Mouse (Mus musculus): ENCODE results near the gene Fgf12. TPM values are rescaled to one million over a fixed set of nuclear protein-coding genes. Genes with fewer than 3 reads are reported as not detected.

Gene Fgf12
- polyA plus RNA-seq, 1 experiment from 2014 or later = 67.3 TPM

DNA sequence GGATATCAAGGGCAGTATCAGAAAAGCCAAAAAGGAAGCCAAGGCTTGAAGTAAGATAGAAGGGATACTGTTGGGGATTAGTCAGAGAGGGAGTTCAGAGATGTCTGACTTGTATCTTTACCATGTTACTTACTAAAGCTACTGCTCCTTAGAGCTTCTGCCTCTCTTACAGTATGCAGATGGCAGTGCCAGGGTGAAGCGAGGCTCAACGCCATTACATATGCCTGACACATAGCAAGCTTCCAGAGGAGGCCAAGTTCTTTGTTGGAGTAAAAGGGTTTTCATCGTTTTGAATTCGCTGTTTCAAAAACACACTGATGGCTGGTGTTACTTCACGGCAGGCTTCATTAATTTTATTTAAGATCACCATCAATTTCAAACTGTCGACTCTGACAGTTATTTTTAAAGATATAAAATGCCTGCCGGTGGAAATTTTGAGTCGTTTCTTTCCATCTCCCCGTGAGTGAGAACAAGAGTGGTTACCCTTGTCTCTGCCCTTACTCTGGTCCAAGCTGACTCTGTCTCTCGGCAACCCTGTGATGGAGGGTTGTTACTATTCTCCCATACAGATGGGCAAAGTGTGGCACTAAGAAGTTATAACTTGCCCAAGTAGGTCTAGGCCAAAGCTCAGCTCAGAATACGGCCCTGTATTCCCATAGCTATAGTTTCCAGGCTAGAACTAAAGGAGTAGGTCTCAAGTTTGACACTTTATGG is 121.9 kb downstream of the Fgf12 start:
- Histone ChIP-seq H3K27me3 (replicated peaks; ENCODE audit: control insufficient read depth, insufficient read depth, low read length) (no peaks in the 10 kb centered on the region), H3K4me3 (ENCODE audit: low read length) (no peak overlapping the region), H3K4me1 (ENCODE audit: control insufficient read depth, insufficient read depth, low read depth, low read length) (no peaks in the 10 kb centered on the region), H3K4me2 (ENCODE audit: low read length) (no peak overlapping the region), H3K9me3 (ENCODE audit: control insufficient read depth, low read length) (no peaks in the 10 kb centered on the region), H3K36me3 (ENCODE audit: control insufficient read depth, insufficient read depth, low read length) (no peaks in the 10 kb centered on the region), H3K9ac (ENCODE audit: low read depth, low read length) (no peak overlapping the region), H3K27ac (ENCODE audit: low read depth, low read length) (no peak overlapping the region)
- ATAC-seq = peak; percentile 83
- 63% methylated on average over 11 of the region's 11 CpGs for WGBS

DNA sequence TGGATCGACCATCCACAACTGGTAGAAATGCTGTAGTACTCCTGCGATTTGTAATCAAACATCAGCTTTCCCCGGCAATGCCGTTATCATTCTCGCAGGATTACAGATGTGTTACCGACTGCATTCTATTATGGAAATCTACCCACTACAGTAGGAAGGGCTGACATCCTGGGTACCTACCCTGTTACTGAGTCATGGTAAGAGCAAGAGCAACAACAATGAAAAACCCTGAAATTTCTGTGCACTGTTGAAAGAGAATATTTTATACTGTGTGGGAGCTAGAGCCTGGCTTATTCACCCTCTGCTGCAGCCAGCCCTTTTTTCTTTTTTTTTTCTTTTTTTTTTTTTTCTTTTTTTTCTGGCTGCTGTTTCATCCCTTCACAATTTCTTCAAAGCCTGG is 126.6 kb downstream of the Fgf12 start:
- H3K9me3 ChIP-seq (ENCODE audit: control insufficient read depth, low read length) = no peaks in the 10 kb centered on the region
- WGBS = 84% methylated on average over 6 of the region's 6 CpGs
- H3K36me3 ChIP-seq (ENCODE audit: control insufficient read depth, insufficient read depth, low read length) = no peaks in the 10 kb centered on the region
- no peak overlapping the region for H3K9ac ChIP-seq (ENCODE audit: low read depth, low read length)
- H3K4me3 ChIP-seq (ENCODE audit: low read length) = no peak overlapping the region
- H3K27ac ChIP-seq (ENCODE audit: low read depth, low read length) = no peak overlapping the region
- ATAC-seq = no peak
- no peaks in the 10 kb centered on the region for H3K27me3 ChIP-seq (replicated peaks; ENCODE audit: control insufficient read depth, insufficient read depth, low read length)
- H3K4me2 ChIP-seq (ENCODE audit: low read length) = no peak overlapping the region
- H3K4me1 ChIP-seq (ENCODE audit: control insufficient read depth, insufficient read depth, low read depth, low read length) = no peaks in the 10 kb centered on the region

DNA sequence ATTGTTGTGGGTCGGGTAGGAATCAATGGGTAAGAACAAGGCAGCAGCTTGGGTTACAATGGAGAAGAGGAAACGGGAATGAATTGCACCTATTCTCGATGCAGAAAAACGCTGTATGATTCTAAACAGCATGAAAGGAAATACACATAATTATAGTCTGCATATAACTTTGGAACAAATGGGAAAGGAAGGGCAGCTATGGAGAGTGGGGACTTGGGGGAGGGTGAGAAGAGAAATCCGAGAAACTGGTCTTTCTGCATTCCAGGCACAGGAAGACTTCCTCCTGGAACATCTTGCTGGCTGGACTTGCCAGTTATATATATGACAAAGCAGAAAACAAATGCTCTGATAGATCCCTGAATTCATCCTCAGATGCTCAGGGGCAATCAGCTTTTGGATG is 127.2 kb downstream of the Fgf12 start:
- 72% methylated on average over 5 of the region's 5 CpGs for WGBS
- H3K36me3 ChIP-seq (ENCODE audit: control insufficient read depth, insufficient read depth, low read length) = no peaks in the 10 kb centered on the region
- H3K27ac ChIP-seq (ENCODE audit: low read depth, low read length) = no peak overlapping the region
- no peaks in the 10 kb centered on the region for H3K27me3 ChIP-seq (replicated peaks; ENCODE audit: control insufficient read depth, insufficient read depth, low read length)
- no peak overlapping the region for H3K4me2 ChIP-seq (ENCODE audit: low read length)
- H3K4me3 ChIP-seq (ENCODE audit: low read length) = no peak overlapping the region
- no peak overlapping the region for H3K9ac ChIP-seq (ENCODE audit: low read depth, low read length)
- H3K9me3 ChIP-seq (ENCODE audit: control insufficient read depth, low read length) = no peaks in the 10 kb centered on the region
- H3K4me1 ChIP-seq (ENCODE audit: control insufficient read depth, insufficient read depth, low read depth, low read length) = no peaks in the 10 kb centered on the region
- no peak for ATAC-seq

DNA sequence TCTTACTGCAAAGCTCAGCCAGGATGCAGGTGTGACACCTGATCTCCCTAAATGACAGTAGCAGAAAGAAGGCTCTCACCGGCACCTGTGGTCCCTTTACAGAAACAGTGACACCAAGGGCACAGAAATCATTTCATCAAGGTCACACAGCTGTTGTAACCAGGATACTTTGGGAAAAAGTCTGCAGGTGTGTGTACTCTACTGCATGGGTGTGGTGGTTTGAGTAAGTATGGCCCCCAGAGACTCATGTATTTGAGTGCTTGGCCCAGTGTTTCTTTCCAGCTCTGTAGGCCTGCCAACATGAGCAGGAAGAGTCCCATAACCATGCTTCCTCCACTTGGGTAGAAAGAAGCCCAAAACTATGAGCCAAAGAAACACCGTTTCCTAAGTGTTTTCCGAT is 138.5 kb downstream of the Fgf12 start:
- H3K9ac ChIP-seq (ENCODE audit: low read depth, low read length) = no peak overlapping the region
- no peaks in the 10 kb centered on the region for H3K9me3 ChIP-seq (ENCODE audit: control insufficient read depth, low read length)
- H3K4me1 ChIP-seq (ENCODE audit: control insufficient read depth, insufficient read depth, low read depth, low read length) = no peaks in the 10 kb centered on the region
- H3K27ac ChIP-seq (ENCODE audit: low read depth, low read length) = no peak overlapping the region
- H3K4me3 ChIP-seq (ENCODE audit: low read length) = no peak overlapping the region
- H3K36me3 ChIP-seq (ENCODE audit: control insufficient read depth, insufficient read depth, low read length) = no peaks in the 10 kb centered on the region
- no peak for ATAC-seq
- H3K4me2 ChIP-seq (ENCODE audit: low read length) = no peak overlapping the region
- WGBS = 90% methylated on average over 3 of the region's 3 CpGs
- no peaks in the 10 kb centered on the region for H3K27me3 ChIP-seq (replicated peaks; ENCODE audit: control insufficient read depth, insufficient read depth, low read length)

DNA sequence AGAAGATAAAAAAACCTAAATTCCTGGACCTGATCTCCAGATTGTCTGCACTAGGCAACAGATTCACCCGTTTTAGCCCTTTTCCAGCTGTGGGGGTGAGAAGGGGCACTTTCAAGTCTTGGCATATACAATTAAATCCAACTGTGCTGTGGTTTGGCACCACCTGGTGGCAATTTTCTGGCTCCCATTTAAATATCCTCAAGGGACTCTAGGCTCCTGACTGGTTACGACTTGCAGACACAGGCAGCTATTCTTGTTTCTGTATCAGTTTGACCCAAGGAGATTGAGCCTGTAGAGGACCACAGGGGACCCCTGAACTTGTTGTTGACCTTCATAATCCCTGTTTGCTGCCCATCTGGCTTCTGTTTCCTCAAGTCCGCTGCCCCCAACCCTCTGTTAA is 141.9 kb downstream of the Fgf12 start:
- ATAC-seq = no peak
- Histone ChIP-seq H3K27ac (ENCODE audit: low read depth, low read length) (no peak overlapping the region), H3K9ac (ENCODE audit: low read depth, low read length) (no peak overlapping the region), H3K9me3 (ENCODE audit: control insufficient read depth, low read length) (no peaks in the 10 kb centered on the region), H3K36me3 (ENCODE audit: control insufficient read depth, insufficient read depth, low read length) (no peaks in the 10 kb centered on the region), H3K4me3 (ENCODE audit: low read length) (no peak overlapping the region), H3K27me3 (replicated peaks; ENCODE audit: control insufficient read depth, insufficient read depth, low read length) (no peaks in the 10 kb centered on the region), H3K4me1 (ENCODE audit: control insufficient read depth, insufficient read depth, low read depth, low read length) (no peaks in the 10 kb centered on the region), H3K4me2 (ENCODE audit: low read length) (no peak overlapping the region)
- 16% methylated on average over 3 of the region's 3 CpGs for WGBS

DNA sequence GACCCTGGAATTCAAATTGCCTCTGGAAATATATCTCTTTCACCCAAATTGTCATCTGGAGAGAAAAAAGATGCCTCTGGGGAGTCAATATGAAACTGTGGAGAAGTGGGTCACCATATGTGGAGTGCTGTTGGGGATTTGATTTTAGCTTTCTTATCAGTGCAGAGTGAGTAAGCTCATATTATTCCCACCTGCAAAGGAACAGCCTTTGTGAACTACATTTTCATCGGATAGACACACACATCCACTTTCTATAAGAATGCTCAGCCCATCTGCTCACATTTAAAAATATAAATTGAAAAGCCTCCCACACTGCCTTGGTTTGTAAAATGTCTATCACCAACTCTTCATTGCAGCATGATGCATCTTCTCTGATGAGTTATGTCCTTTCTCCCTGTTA is 149.7 kb downstream of the Fgf12 start:
- Histone ChIP-seq H3K9ac (ENCODE audit: low read depth, low read length) (no peak overlapping the region), H3K4me2 (ENCODE audit: low read length) (no peak overlapping the region), H3K27ac (ENCODE audit: low read depth, low read length) (no peak overlapping the region), H3K4me3 (ENCODE audit: low read length) (no peak overlapping the region), H3K9me3 (ENCODE audit: control insufficient read depth, low read length) (no peaks in the 10 kb centered on the region; the same call in 1 of the 2 replicates), H3K36me3 (ENCODE audit: control insufficient read depth, insufficient read depth, low read length) (no peaks in the 10 kb centered on the region), H3K4me1 (ENCODE audit: control insufficient read depth, insufficient read depth, low read depth, low read length) (no peaks in the 10 kb centered on the region), H3K27me3 (replicated peaks; ENCODE audit: control insufficient read depth, insufficient read depth, low read length) (no peaks in the 10 kb centered on the region)
- 83% methylated on average over 1 of the region's 1 CpGs for WGBS
- no peak for ATAC-seq

DNA sequence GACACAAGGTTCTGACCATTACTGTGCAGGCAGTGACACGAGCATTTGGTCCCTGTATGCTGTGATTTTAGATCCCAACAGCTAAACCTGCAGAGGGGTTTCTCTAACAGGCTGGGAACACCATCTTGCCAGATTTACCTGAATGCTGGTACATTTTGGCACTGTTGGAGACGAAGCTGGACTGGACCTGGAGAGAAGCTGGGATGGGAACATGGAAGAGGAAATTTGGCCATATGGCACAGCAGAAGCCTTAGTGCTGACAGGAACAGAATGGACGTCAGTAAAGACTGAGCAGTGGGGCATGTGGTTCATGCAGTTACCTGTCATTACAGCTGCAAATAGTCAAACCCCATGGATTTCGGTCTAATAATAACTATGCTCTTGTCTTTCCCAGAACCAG is 151.1 kb downstream of the Fgf12 start:
- WGBS = 85% methylated on average over 4 of the region's 4 CpGs

DNA sequence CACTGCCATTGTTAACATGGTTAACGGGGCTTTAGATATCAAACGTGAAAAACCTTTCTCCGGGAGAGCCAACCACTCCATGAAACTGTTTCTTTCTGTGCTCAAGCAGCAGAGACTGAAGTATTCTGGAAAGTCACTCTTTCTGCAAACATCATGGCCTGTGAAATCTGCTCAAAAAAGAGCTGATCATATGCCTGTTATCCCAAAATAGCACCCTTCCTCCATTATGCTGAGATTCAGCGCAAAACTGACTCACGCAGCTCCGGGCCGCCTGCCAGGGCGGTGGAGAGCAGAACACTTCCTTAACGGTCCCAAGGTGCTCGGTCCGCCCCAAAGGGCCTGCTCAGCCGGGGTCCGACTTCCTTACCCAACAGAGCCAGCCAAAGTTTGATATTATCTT is 156.8 kb downstream of the Fgf12 start:
- 85% methylated on average over 13 of the region's 13 CpGs for WGBS

More for the DNA sequence above, 151.1 kb downstream of the Fgf12 start:
- ATAC-seq = no peak
- no peak overlapping the region for H3K9ac ChIP-seq (ENCODE audit: low read depth, low read length)
- no peak overlapping the region for H3K4me3 ChIP-seq (ENCODE audit: low read length)
- H3K27me3 ChIP-seq (replicated peaks; ENCODE audit: control insufficient read depth, insufficient read depth, low read length) = no peaks in the 10 kb centered on the region
- H3K27ac ChIP-seq (ENCODE audit: low read depth, low read length) = no peak overlapping the region
- no peaks in the 10 kb centered on the region for H3K36me3 ChIP-seq (ENCODE audit: control insufficient read depth, insufficient read depth, low read length)
- no peaks in the 10 kb centered on the region for H3K4me1 ChIP-seq (ENCODE audit: control insufficient read depth, insufficient read depth, low read depth, low read length)
- H3K4me2 ChIP-seq (ENCODE audit: low read length) = no peak overlapping the region
- H3K9me3 ChIP-seq (ENCODE audit: control insufficient read depth, low read length) = no peaks in the 10 kb centered on the region; the same call in 1 of the 2 replicates

DNA sequence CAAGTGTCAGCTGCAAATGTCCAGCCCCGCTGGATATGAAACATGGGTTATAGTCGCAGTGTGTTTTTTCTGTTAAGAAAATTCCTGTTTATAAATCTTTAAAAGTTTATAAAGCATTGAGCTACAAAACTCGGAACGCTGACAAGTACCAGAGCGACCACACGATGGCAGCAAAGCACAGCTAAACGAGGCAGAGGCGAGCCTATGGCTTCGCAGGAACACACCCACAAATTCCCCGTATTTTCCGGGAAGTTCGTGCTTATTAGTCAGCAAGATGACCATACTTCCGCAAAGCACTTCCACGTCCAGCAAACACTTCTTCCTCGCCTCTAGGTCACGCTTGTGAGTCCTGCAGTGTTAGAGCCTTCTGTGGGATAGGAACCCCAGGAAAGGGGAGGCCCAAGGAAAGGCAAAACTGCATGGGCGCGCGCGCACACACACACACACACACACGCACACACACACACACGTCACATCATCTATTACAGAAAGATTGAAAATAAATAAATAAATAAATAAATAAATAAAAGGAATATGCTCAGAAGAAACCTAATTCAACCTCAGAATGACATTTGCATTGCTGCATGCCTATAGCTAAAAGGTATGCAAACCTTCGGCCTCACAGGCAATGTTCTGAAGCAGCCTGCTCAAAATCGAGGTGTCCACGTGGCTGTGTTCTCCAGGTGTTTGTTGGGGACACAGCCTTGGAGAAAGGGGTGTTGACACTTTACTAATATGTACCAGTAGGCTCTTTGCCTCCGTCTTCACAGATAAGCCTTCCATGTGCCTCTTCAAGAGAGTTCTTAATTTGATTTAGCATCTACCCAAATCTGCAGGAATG is 159.6 kb downstream of the Fgf12 start:
- 27% methylated on average over 26 of the region's 26 CpGs for WGBS
- Histone ChIP-seq H3K36me3 (ENCODE audit: control insufficient read depth, insufficient read depth, low read length) (no peaks in the 10 kb centered on the region), H3K27me3 (replicated peaks; ENCODE audit: control insufficient read depth, insufficient read depth, low read length) (no peaks in the 10 kb centered on the region), H3K4me1 (ENCODE audit: control insufficient read depth, insufficient read depth, low read depth, low read length) (no peaks in the 10 kb centered on the region), H3K27ac (ENCODE audit: low read depth, low read length) (no peak overlapping the region), H3K4me2 (ENCODE audit: low read length) (peak overlapping the region; percentile 49), H3K9ac (ENCODE audit: low read depth, low read length) (no peak overlapping the region; the same call in 1 of the 2 replicates), H3K9me3 (ENCODE audit: control insufficient read depth, low read length) (no peaks in the 10 kb centered on the region), H3K4me3 (ENCODE audit: low read length) (peak overlapping the region; percentile 26)
- peak; percentile 89 for ATAC-seq

More for the DNA sequence above, 156.8 kb downstream of the Fgf12 start:
- no peaks in the 10 kb centered on the region for H3K4me1 ChIP-seq (ENCODE audit: control insufficient read depth, insufficient read depth, low read depth, low read length)
- H3K27ac ChIP-seq (ENCODE audit: low read depth, low read length) = no peak overlapping the region
- H3K4me3 ChIP-seq (ENCODE audit: low read length) = no peak overlapping the region
- H3K9me3 ChIP-seq (ENCODE audit: control insufficient read depth, low read length) = no peaks in the 10 kb centered on the region
- H3K27me3 ChIP-seq (replicated peaks; ENCODE audit: control insufficient read depth, insufficient read depth, low read length) = no peaks in the 10 kb centered on the region
- H3K4me2 ChIP-seq (ENCODE audit: low read length) = no peak overlapping the region
- ATAC-seq = no peak
- H3K36me3 ChIP-seq (ENCODE audit: control insufficient read depth, insufficient read depth, low read length) = no peaks in the 10 kb centered on the region
- H3K9ac ChIP-seq (ENCODE audit: low read depth, low read length) = no peak overlapping the region
